Mouse (Mus musculus) embryonic facial prominence, embryonic 11.5 days (tissue): ENCODE results near the gene Tmem151a. TPM values are rescaled to one million over a fixed set of nuclear protein-coding genes. Genes with fewer than 3 reads are reported as not detected.
A peak's percentile ranks its signal among the peaks of the same experiment; 100 is the strongest.

Source experiments
- ATAC-seq: fragments of 200-750 bp; cut with Nextera tagmentation; replicated peaks from 2 replicates; pipeline ENCODE4 v1.8.0; 2017; ENCODE audit warnings: low read depth; ENCODE audit not compliant: insufficient number of reproducible peaks, low FRiP score, low TSS enrichment
- DNase-seq: peaks from one replicate; pipeline ENCODE4 v3.0.0-alpha.2; 2015; ENCODE audit warnings: low spot score
- H3K27ac ChIP-seq: fragments of 300-500 bp; sonication (generic); replicated peaks from 2 replicates; pipeline ENCODE4 v1.5.1; 2014; ENCODE audit warnings: mild to moderate bottlenecking, low read depth, low read length, control low read depth
- H3K27me3 ChIP-seq: fragments of 300-500 bp; sonication (generic); 2 replicates; pipeline ENCODE4 v1.6.1; 2014; ENCODE audit warnings: mild to moderate bottlenecking, low read length, moderate library complexity, mixed read lengths; ENCODE audit not compliant: control insufficient read depth, insufficient read depth
- H3K36me3 ChIP-seq: fragments of 300-500 bp; sonication (generic); replicated peaks from 2 replicates; pipeline ENCODE4 v1.6.1; 2014; ENCODE audit warnings: low read depth, mild to moderate bottlenecking, low read length, moderate library complexity, mixed read lengths; ENCODE audit not compliant: control insufficient read depth, insufficient read depth
- H3K4me1 ChIP-seq: fragments of 300-500 bp; sonication (generic); 2 replicates; pipeline ENCODE4 v1.6.1; 2014; ENCODE audit warnings: low read length, mixed read lengths; ENCODE audit not compliant: control insufficient read depth, insufficient read depth
- H3K4me2 ChIP-seq: fragments of 300-500 bp; sonication (generic); 2 replicates; pipeline ENCODE4 v1.6.1; 2014; ENCODE audit warnings: low read depth, mild to moderate bottlenecking, control low read depth, low read length, moderate library complexity
- H3K4me3 ChIP-seq: fragments of 300-500 bp; sonication (generic); 2 replicates; pipeline ENCODE4 v1.5.1; 2014; ENCODE audit warnings: low read depth, low read length, control low read depth
- H3K9ac ChIP-seq: fragments of 300-500 bp; sonication (generic); replicated peaks from 2 replicates; pipeline ENCODE4 v1.6.1; 2014; ENCODE audit warnings: mild to moderate bottlenecking, control low read depth, low read length
- H3K9me3 ChIP-seq: fragments of 300-500 bp; sonication (generic); replicated peaks from 2 replicates; pipeline ENCODE4 v1.6.1; 2016; ENCODE audit warnings: mild to moderate bottlenecking, low read length, inconsistent platforms, mixed read lengths; ENCODE audit not compliant: control insufficient read depth
- WGBS: fragments of 180-500 bp; shearing (Covaris S2); extraction: QIAGEN DNeasy Blood & Tissue Kit; methylation state at CpG from one replicate; pipeline ENCODE4 v1.1.7; 2014; 5-methylcytosine and 5-hydroxymethylcytosine counted together
- polyA plus RNA-seq: library from polyadenylated mRNA; unstranded; fragments of >200 nt; fragmentation: Nextera tagmentation; extraction: Ambion mirVana; gene quantifications from 2 replicates; pipeline ENCODE4 v1.2.1, GENCODE M21; 2014

Tmem151a gene
- polyA plus RNA-seq, 1 experiment from 2014 or later, result 2.1 TPM

DNA sequence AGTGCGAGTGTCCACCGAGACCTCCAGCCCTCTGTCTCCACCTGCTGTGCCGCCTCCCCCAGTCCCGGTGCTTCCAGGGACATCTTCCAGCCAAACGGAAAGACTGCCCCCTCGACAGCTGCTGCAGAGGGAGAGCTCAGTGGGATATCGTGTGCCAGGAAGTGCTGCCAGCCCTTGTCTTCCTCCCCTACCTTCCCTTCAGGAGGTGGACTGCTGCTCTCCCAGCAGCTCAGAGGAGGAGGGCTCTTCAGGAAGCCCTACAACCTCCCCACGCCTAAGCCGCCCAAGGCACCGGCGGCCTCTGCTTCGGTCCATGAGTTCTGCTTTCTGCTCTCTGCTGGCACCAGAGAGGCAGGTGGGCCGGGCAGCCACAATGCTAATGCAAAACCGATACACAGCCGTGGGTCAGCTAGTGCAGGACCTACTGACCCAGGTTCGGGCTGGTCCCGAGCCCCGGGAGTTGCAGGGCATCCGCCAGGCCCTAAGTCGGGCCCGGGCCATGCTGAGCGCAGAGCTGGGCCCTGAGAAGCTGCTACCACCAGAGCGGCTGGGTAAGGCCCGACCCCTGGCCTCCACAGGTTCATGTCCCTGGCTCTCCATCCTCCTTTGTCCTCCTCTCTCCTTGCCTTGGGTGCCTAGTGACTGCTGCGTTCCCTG, 33.0 kb downstream of the Tmem151a start:
- Histone ChIP-seq H3K9ac (no peak overlapping the region; the same call in 1 of the 2 replicates), H3K27ac (no peak overlapping the region)

DNA sequence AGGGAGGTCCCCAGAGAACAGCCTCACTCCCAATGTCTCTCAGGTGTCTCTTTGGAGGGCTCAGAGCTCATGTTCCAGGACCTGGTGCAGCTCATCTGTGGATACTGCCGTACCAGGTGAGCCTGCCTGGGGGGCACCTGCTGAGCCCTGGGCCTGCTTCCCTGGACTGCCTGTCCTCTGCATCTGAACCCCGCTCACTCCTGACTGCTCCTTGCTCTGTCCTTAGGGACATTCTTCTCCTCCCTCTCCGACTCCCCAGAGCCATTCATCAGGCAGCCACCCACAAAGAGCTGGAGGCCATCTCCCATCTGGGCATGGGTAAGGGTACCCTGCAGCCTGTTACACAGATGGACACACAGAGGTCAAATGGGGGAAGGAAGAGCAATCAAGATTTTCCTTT, 33.8 kb downstream of the Tmem151a start:
- DNase-seq, result no peak
- peak overlapping the region; percentile 13 for H3K4me2 ChIP-seq
- H3K9ac ChIP-seq, result peak overlapping the region; percentile 22; the same call in 1 of the 2 replicates
- 47% methylated on average over 3 of the region's 3 CpGs for WGBS
- H3K27ac ChIP-seq, result no peak overlapping the region
- ATAC-seq, result no peak
- H3K9me3 ChIP-seq, result no peaks in the 10 kb centered on the region
- H3K4me3 ChIP-seq, result peak overlapping the region; percentile 7; the same call in 1 of the 2 replicates
- H3K4me1 ChIP-seq, result peaks cover 3% of the 10 kb centered on the region
- H3K36me3 ChIP-seq, result peaks cover 2% of the 10 kb centered on the region
- peaks cover 23% of the 10 kb centered on the region for H3K27me3 ChIP-seq

More for the DNA sequence above, 33.0 kb downstream of the Tmem151a start:
- WGBS, result 26% methylated on average over 25 of the region's 25 CpGs
- Histone ChIP-seq H3K9me3 (no peaks in the 10 kb centered on the region), H3K36me3 (peaks cover 2% of the 10 kb centered on the region), H3K4me2 (no peak overlapping the region; the same call in 1 of the 2 replicates), H3K4me3 (no peak overlapping the region), H3K4me1 (peaks cover 3% of the 10 kb centered on the region), H3K27me3 (peaks cover 23% of the 10 kb centered on the region)
- no peak for DNase-seq
- ATAC-seq, result no peak

DNA sequence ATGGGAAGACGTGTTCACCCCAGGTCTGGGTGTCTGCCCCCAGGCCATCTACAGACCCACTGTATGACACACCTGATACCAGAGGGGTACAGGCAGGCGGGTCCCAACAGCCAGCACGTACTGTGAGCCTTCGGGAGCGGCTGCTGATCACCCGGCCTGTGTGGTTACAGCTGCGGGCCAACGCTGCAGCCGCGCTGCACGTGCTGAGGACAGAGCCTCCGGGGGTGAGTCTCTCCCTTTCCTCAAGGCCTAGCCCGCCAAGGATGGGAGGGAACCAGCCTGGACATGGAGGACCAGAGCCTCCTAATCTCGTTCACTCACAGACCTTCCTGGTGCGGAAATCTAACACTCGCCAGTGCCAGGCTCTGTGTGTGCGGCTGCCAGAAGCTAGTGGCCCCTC, 34.3 kb downstream of the Tmem151a start:
- Histone ChIP-seq H3K4me2 (peak overlapping the region; percentile 26), H3K27me3 (peaks cover 23% of the 10 kb centered on the region), H3K36me3 (peaks cover 2% of the 10 kb centered on the region), H3K4me3 (peak overlapping the region; percentile 7; the same call in 1 of the 2 replicates), H3K9me3 (no peaks in the 10 kb centered on the region), H3K27ac (no peak overlapping the region), H3K4me1 (peaks cover 3% of the 10 kb centered on the region), H3K9ac (peak overlapping the region; percentile 22; the same call in 1 of the 2 replicates)
- 0 out of 2 replicates have a peak, but pooled peaks have one; percentile 14 for ATAC-seq
- 2% methylated on average over 17 of the region's 17 CpGs for WGBS
- DNase-seq, result no peak

DNA sequence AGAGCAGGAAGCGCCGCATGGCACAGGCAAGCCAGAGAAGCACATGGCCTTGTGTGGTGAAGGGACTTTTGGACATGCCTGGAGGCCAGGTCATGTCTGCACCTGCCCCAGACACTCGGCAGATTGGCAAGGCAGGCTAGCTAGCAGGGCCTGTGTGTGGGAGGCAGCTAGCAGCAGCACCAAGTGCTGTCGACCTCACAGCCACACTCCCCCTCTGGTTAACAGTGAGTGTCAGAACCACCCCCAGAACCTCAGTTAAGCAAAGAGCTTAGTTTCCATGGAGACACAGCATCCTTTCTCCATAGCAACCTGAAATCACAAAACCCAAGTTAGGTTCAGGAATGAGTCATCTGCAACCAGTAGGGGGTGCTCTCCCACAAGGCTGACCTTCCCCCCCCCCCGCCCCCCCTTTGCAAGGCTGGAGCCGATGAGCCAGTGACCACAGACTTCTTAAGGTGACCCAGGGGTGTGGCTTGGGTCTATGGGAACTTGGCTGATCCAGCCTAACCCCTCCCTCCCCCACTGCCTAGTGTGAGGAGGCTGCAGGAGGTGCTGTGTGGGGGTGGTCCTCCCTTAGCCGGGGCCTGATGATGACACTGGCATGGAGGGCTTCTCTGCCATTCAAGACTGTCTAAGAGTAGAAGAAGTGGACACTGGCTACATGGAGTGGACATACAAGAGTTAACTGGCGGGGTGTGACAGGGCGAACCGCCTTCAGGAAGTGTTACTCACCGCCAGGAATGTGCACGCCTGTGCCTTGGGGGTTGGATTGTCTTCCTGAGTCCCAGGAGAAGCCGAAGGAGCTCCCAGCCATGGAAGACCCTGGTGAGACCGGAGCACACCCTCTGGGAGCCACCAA, 35.1 kb downstream of the Tmem151a start, which contains the start of gene Rin1:
TSS of gene Rin1 (plus strand) at position 435 of the 859 bp plus-strand sequence.
- 16% methylated on average over 13 of the region's 14 CpGs for WGBS
- Histone ChIP-seq H3K9me3 (no peaks in the 10 kb centered on the region), H3K4me3 (peak within 1 kb of the TSS; percentile 7; the same call in 1 of the 2 replicates), H3K27me3 (peaks cover 23% of the 10 kb centered on the region), H3K27ac (no peak within 1 kb of the TSS), H3K9ac (peak within 1 kb of the TSS; percentile 22; the same call in 1 of the 2 replicates), H3K36me3 (peaks cover 2% of the 10 kb centered on the region), H3K4me1 (peaks cover 3% of the 10 kb centered on the region), H3K4me2 (peak within 1 kb of the TSS; percentile 26)
- ATAC-seq (0 out of 2 replicates have a peak, but pooled peaks have one; percentile 16), DNase-seq (peak; percentile 71)

DNA sequence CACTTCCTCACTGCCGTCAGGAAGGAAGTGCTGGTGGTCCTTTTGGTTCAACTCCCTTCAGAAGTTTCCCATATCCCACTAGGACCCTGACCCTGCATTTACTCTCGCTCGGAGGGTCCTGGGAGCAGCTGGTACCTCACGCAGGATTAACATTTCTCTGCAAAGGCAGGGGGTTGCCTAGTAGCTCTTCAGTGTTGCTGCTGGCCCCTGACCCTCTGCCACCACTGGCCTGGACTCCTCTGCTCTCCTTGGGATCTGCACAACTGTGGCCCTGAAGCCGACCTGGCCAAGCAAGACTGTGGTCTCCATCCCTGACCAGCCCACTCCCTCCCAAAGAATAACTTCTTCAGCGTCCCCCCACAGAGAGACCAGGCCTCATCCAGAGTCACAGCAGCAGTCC, 36.0 kb downstream of the Tmem151a start:
- Histone ChIP-seq H3K4me2 (no peak overlapping the region), H3K36me3 (peaks cover 2% of the 10 kb centered on the region), H3K27me3 (peaks cover 23% of the 10 kb centered on the region), H3K9ac (no peak overlapping the region), H3K9me3 (no peaks in the 10 kb centered on the region), H3K4me1 (peaks cover 3% of the 10 kb centered on the region), H3K27ac (no peak overlapping the region), H3K4me3 (no peak overlapping the region)
- ATAC-seq (no peak), DNase-seq (no peak)
- WGBS, result 74% methylated on average over 6 of the region's 6 CpGs

DNA sequence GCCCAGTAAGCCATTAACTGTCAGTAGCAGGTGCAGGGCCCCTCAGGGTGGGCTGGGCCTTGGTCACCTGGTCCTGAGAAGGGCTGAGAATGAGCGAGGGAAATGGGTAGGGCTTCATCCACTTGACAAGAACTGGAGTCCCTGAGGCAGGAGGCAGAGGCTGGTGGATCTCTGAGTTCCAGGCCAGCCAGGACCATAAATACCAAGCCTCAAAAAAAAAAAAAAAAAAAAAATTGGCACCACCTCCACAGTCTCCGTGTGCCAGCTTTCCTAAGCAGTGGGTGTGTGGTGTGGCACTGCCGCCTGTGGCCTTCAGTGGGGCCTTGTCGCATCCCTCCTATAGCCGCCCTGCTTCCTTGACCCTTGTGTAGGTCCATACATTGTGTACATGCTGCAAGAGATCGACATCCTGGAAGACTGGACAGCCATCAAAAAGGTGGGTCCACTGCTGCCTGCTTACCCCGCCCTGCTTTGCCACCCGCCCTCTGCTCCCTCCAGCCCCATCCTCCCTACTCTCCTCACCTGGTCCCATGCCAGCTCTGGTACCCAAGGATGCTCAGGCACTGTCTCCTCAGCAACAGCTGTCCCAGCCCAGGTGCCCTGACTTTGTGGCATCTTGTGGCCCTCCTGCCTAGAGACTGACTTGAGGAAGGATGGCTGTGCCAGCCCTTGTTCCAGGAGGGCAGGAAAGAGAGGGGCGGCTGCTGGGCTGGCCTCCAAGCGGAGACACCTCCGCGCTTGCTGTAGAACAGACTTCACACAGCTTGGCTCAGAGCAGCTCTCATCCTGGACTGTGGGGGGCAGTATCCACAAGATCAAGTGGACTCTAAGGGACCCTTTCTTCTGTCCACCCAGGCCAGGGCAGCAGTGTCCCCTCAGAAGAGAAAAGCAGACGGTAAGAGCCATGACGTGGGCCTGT, 36.9 kb downstream of the Tmem151a start:
- Histone ChIP-seq H3K27me3 (peaks cover 20% of the 10 kb centered on the region), H3K4me3 (no peak overlapping the region), H3K4me1 (peaks cover 3% of the 10 kb centered on the region), H3K9ac (no peak overlapping the region), H3K36me3 (peaks cover 2% of the 10 kb centered on the region), H3K27ac (no peak overlapping the region), H3K4me2 (no peak overlapping the region), H3K9me3 (no peaks in the 10 kb centered on the region)
- ATAC-seq (no peak), DNase-seq (no peak)
- WGBS, result 86% methylated on average over 14 of the region's 14 CpGs

DNA sequence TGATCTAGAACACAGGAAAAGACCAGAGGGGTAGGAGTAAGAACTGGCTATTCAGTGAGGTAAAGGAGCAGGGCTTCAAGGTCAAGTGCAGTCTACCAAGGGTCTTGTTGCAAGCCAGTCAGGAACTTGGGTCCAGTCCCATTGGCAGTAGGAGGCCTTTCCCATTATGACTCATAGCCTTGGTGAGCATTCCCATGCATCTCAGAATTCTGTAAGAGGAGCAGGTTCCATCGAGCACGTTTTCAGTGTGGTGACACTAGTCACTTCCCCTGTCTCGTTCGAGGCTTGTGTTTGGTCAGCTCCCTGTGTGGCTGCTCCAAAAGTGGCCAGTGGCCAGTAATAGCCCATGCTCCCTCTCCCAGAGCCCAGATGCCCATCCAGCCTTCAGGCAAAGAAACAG, 39.8 kb downstream of the Tmem151a start:
- WGBS, result 89% methylated on average over 4 of the region's 4 CpGs
- Histone ChIP-seq H3K36me3 (peaks cover 2% of the 10 kb centered on the region), H3K4me3 (no peak overlapping the region), H3K9ac (no peak overlapping the region), H3K4me1 (peaks cover under 1% of the 10 kb centered on the region), H3K27me3 (no peaks in the 10 kb centered on the region), H3K27ac (no peak overlapping the region), H3K9me3 (no peaks in the 10 kb centered on the region), H3K4me2 (no peak overlapping the region)
- DNase-seq (no peak), ATAC-seq (no peak)
